Mouse (Mus musculus) hindbrain, embryonic 15.5 days (tissue): ENCODE measurements at regions not wholly inside any gene's neighbourhood (a gene's known extent, or its start where the extent isn't known, plus 50 kb on each side); places are given as distances from the start of the nearest gene placed in this dataset.

ENCODE experiments used
- ATAC-seq: fragments of 200-750 bp; cut with Nextera tagmentation; 2 replicates; pipeline ENCODE4 v1.8.0; 2017; ENCODE audit warnings: low read depth, moderate number of reproducible peaks, moderate TSS enrichment; ENCODE audit not compliant: low FRiP score
- H3K27ac ChIP-seq: fragments of 300-500 bp; sonication (generic); replicated peaks from 2 replicates; pipeline ENCODE4 v1.5.1; 2015; ENCODE audit warnings: mild to moderate bottlenecking, inconsistent platforms
- H3K27me3 ChIP-seq: fragments of 300-500 bp; sonication (generic); 2 replicates; pipeline ENCODE4 v1.6.1; 2015; ENCODE audit warnings: control low read depth, inconsistent platforms
- H3K36me3 ChIP-seq: fragments of 300-500 bp; sonication (generic); 2 replicates; pipeline ENCODE4 v1.6.1; 2015; ENCODE audit warnings: control low read depth, inconsistent platforms
- H3K4me1 ChIP-seq: fragments of 300-500 bp; sonication (generic); replicated peaks from 2 replicates; pipeline ENCODE4 v1.6.1; 2015; ENCODE audit warnings: control low read depth, inconsistent platforms
- H3K4me2 ChIP-seq: fragments of 300-500 bp; sonication (generic); 2 replicates; pipeline ENCODE4 v1.6.1; 2015; ENCODE audit warnings: moderate library complexity, mild to moderate bottlenecking, inconsistent platforms
- H3K4me3 ChIP-seq: fragments of 300-500 bp; sonication (generic); 2 replicates; pipeline ENCODE4 v1.5.1; 2015; ENCODE audit warnings: mild to moderate bottlenecking, inconsistent platforms
- H3K9ac ChIP-seq: fragments of 300-500 bp; sonication (generic); 2 replicates; pipeline ENCODE4 v1.6.1; 2015; ENCODE audit warnings: inconsistent platforms
- H3K9me3 ChIP-seq: fragments of 300-500 bp; sonication (generic); 2 replicates; pipeline ENCODE4 v1.6.1; 2016; ENCODE audit warnings: control low read depth, inconsistent platforms
- WGBS: fragments of 180-500 bp; shearing (Covaris S2); methylation state at CpG from one replicate; pipeline ENCODE4 v1.1.7; 2015; 5-methylcytosine and 5-hydroxymethylcytosine counted together

DNA sequence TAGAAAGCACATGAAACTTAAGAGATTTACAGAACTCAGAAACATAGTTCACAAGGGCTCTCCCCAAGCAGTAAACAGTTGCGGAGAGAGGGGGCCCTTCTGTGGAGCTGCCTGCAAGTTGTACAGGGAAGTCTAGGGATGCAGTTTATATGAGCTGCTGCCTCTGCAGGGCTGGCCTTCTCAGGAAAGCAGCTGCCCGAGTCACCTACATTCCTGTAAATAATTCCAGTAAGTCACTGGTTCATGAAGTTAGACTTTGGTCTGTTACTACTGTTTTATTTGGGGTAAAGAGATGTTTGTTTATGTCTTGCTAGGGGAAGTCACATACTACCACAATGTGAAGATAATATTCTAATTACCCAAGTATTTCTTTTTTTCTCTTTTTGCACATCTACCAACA lies 601.1 kb downstream of the Etnk1 start:
- 82% methylated on average over 2 of the region's 2 CpGs for WGBS
- H3K27ac ChIP-seq, result no peak overlapping the region

More for the DNA sequence above, 601.1 kb downstream of the Etnk1 start:
- Histone ChIP-seq H3K4me1 (no peaks in the 10 kb centered on the region), H3K36me3 (no peaks in the 10 kb centered on the region), H3K9ac (no peak overlapping the region), H3K4me2 (no peak overlapping the region), H3K9me3 (0 out of 2 replicates have a peak, but pooled peaks cover 4% of the 10 kb centered on the region), H3K27me3 (no peaks in the 10 kb centered on the region), H3K4me3 (no peak overlapping the region)
- no peak for ATAC-seq
